Mouse (Mus musculus): ENCODE results near the gene Vdr.

The Vdr gene

DNA sequence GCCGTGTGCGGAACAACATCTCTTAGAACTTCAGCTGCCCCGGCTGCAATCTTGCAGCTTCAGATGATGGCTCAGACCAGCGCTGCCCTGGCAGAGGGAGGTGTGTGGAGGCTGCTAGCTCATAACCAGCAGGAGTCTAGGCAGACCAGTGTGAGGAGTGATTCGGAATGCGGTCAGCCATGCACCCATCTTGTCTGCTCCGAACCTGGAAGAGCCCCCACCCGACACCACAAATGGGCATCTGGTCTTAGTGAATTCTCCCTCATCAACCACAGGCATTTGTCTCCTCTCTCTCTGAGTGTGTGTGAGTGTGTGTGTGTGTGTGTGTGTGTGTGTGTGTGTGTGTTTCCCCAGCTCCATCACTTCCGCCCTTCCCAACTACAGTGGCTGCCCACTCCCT is 90.5 kb downstream of the Vdr start:
- in situ Hi-C loops (cut with MboI, MseI), result loop anchor here in 1 of 2 experiments (10.0 kb wide), 1 partner anchor 1115 kb away; no protein-coding TSS in a partner anchor

DNA sequence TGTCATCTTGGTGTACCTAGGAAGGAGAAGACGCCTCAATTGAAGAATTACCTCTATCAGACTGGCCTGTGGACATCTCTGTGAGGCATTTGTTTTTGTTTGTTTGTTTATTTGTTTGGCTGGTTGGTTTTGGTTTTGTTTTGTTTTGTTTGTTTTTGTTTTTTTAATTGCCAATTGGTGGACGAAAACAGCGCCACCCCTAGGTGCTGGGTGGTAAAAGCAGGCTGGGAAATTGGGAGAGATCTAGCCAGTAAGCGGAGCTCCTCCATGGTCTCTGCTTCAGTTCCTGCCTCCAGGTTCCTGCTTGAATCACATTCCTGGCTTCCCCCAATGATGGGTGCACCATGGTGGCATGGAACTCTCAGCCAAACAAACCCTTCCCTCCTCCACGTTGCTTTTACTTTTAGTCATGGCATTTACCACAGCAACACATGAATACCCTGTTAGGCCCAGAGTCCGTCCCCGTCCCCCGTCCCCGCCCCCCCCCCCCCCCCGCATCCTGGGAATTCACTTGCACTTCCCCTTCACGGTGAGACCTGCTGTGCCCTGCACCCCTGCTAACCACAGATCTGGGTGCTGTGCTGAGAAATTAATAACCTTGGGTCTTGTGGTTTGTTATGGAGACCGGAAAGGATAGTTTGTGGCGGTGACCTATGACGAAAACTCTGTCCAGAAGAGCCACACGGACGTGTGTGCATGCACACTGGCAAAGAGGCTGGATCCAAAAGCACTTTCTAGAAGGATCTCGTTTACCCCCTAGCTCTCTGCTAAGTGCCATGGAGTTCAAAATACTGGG is 94.0 kb downstream of the Vdr start:
- in situ Hi-C loops (cut with MboI, MseI), result no loop called here

DNA sequence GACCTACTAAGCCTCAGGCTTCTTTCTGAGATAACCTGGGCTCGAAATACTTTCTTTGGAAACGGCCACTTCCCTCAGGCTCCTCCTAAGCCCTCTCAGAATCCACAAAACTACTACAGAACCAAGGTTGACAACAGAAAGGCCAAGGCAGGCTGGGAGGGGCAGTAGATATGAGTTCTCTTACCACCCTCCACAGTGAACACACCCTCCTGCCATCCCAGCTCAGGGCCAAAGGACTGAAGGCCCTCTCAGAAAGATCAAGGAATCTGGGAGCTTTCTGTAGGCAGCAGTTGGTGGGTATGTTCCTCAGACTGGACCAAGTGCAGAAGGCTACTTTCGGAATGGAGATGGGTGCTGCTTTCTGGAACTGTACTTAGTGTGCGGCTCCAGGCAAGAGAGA is 95.2 kb downstream of the Vdr start:
- in situ Hi-C loops (cut with MboI, MseI), result no loop called here

DNA sequence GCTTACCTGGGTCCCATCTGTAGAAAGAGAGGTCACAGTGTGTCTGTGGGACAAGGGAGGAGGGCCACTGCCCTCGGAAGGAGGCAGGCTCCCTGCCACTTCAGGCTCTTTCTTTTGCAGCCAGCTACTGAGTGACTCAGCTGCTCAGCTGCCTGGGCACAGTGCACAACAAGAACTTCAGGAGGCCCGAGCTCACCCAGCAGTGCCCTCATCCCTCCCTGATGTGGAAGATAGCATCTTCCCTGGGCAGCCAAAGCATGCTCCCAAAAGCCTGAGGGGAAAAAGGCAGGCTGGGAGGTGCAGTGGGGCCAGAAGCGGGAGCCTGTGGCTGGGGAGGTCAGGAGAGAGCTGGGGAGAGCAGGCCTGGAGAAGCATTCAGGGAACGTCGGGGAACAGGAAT is 95.7 kb downstream of the Vdr start:
- in situ Hi-C loops (cut with MboI, MseI), result no loop called here

DNA sequence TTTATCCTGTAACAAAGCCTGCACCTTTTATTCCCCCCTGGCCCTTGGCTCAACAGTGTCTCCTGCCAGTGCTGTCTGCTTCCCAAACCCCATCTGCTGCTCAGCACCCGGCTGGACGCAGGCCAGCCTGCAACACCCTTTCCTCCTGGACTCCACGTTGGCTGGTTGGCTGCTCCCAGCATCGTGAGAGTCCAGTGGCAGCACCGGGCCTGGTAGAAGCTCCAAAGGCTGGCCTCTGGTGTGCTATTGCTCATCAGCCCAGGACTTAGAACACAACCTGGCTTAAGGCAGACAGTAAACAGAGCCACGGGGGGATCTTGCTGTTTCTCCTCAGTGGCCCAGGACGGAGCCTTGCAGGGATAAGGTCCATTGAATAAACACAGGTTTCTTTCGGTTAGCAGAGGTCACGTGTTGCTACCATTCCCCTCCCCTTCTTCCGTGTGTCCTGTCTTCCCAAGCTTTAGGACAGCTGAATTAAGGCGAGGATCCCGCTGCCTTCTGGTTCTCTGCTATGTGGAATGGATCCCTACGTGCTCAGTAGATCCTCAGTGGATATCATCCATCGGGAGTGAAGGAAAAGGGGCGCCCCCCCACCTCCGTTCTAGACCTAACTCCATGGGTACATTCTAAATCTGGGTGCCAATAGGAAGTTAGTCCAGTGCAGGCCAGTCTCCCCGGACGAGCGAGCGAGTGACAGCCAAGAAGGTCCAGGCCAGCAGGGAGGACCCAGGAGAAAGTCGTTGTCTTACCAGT is 96.8 kb downstream of the Vdr start:
- in situ Hi-C loops (cut with MboI, MseI), result no loop called here

DNA sequence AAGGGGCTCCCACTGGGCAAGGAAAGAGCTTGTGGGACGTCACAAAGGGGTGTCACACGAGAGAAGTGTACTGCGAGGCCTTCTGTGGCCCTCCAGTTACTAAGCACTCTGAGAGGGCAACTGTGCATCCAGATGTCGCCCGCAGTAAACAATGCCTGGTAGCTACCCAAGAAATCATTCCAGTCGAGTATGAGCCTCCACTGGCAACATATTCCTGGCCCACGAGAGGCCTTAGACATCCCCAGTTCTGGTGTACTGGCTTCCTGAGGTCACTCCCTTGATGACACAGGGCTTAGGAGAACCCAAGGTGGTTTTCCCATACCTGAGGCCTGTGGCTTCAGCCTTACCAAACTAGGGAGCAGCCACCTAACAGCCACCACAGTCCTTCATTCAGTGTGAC is 97.6 kb downstream of the Vdr start:
- in situ Hi-C loops (cut with MboI, MseI), result no loop called here

DNA sequence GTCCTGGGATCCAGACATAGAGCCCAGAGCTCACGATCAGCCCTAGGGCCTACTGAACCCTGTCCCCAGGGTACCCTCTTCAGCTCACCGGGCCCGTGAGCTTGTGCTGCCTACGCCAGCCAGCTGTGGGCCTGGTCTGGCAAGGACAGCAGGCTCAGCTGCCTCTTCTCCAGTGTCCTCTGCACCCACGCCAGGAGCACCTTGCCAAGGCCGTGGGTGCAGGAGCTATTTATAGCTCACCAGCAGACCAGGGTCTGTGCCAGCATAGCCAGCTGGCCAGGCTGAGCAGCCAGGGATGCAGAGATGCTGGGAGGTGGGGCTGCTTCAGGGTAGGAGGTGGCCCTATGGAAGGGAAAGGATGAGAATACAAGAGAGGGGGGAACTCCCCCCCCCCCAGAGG is 98.3 kb downstream of the Vdr start:
- in situ Hi-C loops (cut with MboI, MseI), result no loop called here

DNA sequence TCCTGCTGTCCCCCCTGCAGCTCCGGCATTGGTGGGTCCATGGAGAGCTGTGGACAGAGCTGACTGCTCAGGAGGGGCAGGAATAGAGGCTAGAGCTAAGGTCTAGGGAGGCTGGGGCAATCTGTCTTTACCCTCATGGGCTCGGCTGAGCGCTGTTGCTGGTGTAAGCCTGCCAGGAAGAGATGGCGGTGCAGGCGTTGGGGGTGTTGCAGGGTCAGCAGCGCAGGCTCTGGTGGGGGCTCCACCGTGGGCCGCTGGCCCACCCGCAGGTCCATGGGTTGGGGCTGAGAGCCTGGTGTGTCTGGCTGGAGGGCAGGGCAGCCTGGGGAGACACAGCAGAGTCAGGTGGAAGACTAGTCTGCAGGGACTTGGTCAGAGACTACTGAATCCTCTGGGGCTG is 99.1 kb downstream of the Vdr start:
- in situ Hi-C loops (cut with MboI, MseI), result no loop called here

DNA sequence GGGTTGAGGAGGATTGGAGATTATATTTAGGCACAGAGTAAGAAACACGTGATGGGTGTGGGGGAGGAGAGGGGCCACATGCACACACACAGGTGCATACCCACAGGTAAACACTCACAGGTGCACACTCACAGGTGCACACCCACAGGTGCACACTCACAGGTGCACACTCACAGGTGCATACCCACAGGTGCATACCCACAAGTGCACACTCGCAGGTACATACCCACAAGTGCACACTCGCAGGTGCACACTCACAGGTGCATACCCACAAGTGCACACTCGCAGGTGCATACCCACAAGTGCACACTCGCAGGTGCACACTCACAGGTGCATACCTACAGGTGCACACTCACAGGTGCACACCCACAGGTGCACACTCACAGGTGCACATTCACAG is 100.0 kb downstream of the Vdr start:
- in situ Hi-C loops (cut with MboI, MseI), result no loop called here

DNA sequence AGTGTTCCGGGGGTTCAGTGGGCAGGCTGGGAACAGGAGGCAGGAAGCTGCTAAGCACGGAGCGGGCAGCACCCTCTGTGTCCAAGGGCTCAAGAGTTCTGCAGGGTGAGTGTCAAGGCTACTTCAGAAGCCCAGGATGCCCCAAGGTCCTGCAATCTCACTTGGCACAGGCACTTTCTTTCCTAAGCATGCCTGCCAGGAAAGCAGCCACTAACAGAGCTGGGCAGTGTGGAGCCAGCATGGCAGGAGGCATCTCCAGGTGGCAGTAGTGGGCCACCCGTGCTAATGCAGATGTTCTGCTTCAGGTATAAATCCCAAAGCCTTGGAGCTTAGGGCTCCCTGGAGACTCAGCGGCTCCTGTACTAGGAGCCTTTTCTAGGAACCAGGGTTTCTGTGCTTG is 100.5 kb downstream of the Vdr start:
- in situ Hi-C loops (cut with MboI, MseI), result no loop called here

DNA sequence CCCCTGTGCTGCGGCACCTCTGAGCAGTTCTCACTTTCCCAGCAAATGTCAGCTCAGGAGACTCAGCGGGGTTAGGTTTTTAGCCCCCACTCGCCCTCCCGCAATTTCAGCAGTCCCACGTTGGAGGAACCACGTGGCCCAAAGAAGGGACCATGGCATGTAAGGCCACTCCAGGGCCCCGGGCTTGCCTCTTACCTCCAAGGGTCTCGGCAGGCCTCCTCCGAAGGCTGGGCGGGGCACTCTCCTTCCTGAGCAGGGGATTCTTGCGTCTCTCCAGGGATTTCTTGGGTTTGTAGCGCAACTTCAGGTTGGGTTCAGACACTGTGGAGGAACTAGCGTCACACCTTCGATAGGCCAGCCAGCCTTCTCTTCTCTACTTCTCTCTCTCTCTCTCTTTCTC is 101.2 kb downstream of the Vdr start:
- in situ Hi-C loops (cut with MboI, MseI), result no loop called here

DNA sequence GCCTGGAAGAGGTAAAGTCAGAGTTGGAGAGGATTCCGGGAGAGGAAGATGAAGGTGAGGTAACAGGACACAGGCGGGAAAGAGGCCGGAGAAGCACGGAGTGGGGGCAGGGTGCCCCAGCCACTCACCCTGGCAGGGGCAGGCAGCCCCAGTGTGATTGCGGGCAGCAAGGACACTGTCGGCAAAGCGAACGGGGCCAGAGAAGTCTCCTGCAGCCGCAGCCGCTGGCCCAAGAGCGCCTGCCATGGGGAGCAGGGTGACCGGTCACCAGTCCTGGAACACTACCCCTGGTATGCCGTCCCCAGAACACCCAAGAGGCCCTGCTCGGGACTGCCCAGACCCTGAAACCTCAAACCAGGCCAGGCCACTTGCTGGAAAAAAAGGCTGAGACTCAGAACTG is 101.9 kb downstream of the Vdr start:
- in situ Hi-C loops (cut with MboI, MseI), result no loop called here

DNA sequence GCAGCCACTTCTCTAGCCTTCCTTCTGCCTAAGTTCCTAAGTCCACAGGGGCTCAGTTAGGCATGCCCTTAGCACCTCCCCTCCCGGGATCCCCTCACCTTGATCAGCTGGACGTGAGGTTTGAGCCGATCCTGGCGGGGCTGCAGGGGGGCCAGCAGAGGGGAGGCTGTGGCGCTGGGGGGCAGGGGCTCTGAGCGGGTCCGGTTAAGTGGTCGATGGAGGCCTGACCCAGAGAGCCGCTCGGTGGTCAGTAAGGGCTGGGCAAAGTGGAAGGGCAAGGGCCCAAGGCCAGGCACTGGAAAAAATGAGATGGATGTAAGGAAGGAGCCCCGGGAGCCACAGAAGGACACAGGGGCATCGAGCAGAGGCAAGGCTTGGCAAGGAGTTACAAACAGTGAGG is 102.6 kb downstream of the Vdr start:
- in situ Hi-C loops (cut with MboI, MseI), result no loop called here
